Mouse (Mus musculus) gastrocnemius, adult 18-20 months (tissue): Measurements from ENCODE around the gene Zfyve28. TPM values are rescaled to one million over a fixed set of nuclear protein-coding genes. Genes with fewer than 3 reads are reported as not detected.

Source experiments
- DNase-seq: peaks from one replicate; pipeline ENCODE4 v3.0.0; 2021; ENCODE audit warnings: low spot score
- total RNA-seq, 2 experiments: library from RNA; stranded (reverse); gene quantifications; 2 replicates each; pipeline ENCODE4 v1.2.3; 2021

Zfyve28 gene
- total RNA-seq, 2 experiments from 2014 or later, result 0.41 to 0.69 TPM

DNA sequence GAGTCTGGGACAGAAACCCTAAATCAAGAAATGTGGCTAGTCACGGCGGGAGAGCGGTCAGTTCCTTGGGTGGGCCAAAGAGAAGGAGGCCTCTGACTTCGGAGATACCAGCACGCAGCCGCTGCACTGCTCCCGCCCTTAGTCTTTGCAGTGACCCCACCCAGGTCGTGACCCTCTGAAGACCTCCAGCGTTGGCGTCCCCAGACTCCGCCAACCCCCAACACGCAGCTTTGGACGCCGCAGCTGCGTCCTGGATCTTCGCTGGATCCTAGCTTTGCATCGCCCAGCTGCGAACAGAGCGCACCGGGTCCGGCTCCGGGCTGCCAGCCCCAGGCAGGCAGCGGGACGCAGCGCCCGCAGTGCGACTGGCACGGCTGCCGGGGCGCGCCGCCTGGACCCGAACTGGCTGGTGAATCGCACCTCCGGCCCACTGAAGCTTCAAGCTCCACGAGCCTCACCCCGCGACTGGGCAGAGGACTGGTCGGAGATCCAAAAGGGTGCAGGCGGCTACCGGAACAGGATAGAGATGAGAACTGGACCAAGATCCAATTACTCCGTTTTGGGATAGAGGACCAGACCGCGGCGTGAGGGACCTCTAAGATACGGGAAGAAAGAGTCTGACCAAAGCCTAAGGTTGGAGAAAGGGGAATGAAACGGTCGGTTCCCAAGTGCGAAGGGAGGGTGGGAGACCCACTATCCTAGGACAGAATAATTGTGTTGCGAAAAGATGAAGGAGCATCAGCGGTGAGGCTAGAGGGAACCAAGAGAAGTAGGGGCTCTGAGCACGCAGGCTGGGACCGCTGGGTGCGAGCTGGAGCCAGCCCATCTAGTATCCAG lies 1.0 kb downstream of the Zfyve28 start:
- no peak for DNase-seq

DNA sequence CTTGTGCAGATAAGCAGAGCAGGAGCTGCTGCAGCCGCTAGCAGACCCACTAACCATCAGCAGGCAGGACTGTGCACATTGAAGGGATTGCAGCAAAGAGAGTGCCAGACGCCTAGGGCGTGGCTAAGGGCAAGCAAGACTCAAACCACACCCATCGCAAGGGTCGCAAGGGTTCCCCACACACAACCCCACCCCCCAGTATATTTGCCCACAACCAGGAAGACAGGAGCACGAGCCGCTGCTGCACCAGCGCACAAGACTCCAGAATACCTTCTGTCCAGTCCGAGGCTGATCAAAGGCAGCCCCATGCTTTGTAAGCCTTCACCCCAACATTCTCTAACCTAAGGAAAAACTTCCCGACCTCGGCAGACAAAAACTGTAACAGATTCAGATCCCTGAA lies 1.7 kb downstream of the Zfyve28 start:
- no peak for DNase-seq

- no peak for DNase-seq
Observed at GRCm38 (mm10) chr5:34285285-34285684, 3.0 kb downstream of the Zfyve28 start.

GRCm38 (mm10) chr5:34284156-34284750 lies 4.0 kb downstream of the Zfyve28 start:
- no peak for DNase-seq

GRCm38 (mm10) chr5:34283355-34283754 lies 4.9 kb downstream of the Zfyve28 start:
- no peak for DNase-seq

- DNase-seq, result no peak
Observed at GRCm38 (mm10) chr5:34280976-34281375, 7.3 kb downstream of the Zfyve28 start.

DNA sequence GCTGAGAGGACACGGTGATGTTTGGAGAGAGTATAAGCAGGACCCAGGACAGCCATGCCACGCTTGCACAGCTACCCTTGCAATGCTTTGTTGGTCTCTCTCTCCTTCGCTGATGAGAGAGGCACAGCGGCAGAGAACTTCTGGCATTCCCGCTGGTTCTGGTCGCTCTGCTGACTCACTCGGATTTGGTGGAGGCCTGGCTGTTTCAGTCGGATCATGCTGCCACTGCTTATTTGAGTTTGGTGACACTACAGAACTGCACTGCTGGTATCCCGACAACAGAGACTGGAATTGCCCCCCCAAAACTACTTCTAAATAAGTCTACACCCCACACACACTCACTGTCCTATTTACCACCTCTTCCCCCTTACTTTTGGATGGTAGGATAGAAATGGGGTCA lies 9.0 kb downstream of the Zfyve28 start:
- DNase-seq, result no peak

DNA sequence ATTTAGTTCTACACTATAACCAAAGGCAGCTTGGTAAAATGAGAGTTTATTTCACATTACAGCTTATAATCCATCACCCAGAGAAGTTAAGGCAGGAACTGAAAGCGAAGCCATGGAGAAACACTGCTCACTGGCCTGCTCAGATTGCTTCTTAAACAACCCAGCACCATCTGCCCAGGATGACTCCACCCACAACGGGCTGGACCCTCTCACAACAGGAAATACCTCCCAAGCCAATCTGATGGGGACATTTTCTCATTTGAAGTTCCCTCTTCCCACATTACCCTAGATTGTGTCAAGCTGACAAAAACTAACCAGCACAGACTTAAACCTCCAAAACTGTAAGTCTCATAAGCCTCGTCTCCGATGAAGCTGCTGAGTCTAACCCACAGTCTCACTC lies 10.2 kb downstream of the Zfyve28 start:
- no peak for DNase-seq

DNA sequence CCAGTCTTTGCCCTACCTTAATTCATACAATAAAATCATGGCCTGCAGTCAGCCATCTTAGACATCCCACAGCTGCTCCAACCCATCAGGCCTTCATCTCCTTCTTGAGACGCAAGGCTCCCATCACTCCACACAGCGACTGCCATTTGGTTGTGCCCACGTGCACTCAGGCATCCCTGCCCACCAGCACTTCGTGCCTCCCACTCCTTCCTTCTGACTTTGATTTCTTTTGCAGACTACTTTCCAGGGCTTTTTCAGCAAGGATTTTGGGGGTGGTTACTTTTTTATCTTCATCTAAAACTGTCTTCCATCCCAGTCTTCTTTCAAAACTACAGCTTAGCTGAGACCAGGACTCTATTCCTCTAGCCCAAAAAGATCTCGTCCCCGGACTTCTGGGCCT lies 11.5 kb downstream of the Zfyve28 start:
- DNase-seq, result no peak

DNA sequence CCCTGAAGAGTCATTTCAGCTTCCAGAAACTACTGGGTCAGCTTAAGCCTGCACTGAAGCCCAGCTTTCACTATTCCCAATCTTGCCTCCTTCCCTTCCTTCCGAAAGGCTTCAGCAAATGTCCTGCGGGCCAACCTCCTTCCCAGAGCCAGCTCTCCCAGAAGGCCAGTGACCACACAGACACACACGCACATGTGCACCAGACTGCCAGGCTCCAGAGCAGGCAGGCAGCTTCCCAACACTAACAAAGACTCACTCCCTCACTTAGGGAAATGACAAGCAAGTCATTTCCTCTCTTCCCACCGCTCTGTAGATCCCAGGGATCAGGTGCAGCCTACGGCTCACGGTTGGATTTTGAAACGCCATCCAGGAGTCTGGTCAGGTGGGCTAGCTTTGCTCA lies 12.1 kb downstream of the Zfyve28 start:
- no peak for DNase-seq

DNA sequence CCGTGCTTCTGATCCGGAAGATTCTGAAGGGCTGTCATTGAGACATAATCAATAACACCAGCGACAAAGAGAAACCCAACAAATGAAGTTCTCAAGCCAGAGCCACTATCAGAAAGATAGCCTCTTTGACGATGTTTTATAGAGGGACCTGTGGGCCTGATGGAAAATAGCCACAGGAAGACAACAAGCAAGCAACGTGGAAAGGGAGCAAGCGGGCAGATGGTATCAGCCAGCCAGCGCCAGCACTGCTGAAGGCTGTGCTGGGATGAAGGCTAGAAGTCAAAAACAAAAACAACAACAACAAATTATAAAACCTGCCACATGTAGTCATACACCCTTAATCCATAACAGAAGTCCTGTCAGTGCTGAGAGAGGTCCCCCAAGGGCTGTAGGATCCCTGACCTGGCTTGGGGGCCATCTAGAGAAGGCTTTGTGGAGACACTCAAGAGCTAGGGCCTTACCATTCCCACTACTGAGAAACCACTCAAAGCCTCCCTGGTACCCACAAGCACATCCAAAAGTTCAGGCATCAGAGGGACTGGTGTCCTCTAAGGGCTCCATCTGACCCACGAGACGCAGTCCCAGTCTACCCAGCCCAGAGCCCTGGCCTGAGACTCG lies 13.5 kb downstream of the Zfyve28 start:
- DNase-seq, result no peak

DNA sequence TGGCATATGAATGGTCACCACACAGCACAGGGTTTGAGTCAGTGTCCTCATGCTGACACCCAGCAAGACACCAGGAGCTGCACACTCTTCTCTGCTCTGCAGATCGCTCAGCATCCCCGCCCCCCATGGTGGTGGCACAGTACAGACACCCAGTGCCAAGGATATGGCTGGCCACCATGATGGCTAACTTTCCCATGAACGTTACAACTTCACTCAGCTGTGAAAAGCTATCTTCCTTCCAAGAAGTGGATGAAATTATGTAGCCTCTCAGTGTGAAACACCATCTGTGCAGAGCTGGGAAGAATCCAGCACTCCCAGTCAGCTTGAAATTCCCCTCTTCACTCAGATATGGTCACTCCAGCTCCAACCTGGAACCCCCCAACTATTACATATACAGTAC lies 14.0 kb downstream of the Zfyve28 start:
- no peak for DNase-seq

DNA sequence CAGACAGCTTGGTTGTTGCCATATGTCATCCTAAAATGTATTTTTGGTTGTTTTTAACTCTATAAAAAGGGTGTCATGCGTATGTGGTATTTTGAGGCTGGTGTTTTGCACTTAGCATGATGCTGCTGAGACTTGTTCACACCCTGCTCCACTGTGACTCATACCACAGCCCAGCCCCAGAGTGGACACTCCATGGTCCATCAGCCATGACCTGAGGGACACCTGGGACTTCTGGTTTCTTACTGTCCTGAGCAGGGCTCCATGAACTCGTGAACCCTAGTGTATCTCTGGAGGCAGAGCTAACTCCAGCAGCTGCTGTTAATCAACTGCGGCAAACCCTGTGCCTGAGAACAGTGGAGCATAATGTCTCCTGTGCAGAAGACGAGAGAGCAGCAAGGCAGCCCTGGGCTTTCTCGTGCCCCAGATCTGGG lies 15.0 kb downstream of the Zfyve28 start:
- DNase-seq, result no peak

- DNase-seq, result no peak
Observed at GRCm38 (mm10) chr5:34271743-34272142, 16.5 kb downstream of the Zfyve28 start.

DNA sequence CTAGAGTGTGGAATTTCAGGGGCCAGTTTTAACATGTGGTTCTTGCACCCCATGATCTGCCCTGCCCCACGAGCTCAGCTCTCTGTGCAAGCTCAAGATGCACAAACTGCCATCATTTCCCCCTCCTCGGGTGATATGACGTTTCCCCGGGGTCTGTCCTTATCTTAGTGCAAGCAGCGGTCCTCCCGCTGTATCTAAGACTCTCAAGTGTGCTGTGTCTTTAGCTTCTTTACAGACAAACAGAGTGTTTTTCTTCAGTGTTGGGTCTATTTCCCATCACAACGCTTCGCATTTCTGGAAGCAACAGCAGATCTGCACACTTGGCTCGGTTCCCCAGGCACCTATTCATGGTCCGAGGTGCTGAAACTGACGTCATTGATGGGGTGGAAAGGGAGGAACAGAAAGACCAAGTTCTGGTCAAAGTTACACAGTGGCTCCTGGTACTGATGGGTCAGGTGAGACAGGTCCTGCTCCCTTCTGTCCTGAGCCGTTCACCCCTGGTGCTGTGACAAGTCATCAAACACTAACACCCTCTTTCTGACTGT lies 18.3 kb downstream of the Zfyve28 start:
- no peak for DNase-seq

GRCm38 (mm10) chr5:34269197-34269920 lies 18.9 kb downstream of the Zfyve28 start:
- DNase-seq, result no peak

DNA sequence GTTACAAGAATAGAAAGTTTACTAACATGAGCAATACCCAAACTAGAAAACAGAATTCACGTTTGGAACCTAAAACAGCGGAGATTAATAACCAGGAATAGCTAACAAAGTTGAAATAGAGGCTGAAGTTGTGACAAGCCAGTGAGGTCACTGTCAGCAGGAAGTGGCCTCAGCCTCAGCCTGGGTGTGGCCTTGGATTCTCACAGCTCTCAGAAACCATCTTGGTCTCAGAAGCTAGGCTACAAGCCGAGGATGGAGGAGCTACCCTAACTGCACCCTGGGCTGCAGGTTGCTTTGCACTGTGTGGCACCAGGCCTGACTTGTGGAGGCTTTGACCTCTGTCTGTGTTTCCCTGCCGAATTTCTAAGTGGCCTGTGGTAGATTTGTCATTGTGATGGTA lies 22.2 kb downstream of the Zfyve28 start:
- DNase-seq, result no peak

GRCm38 (mm10) chr5:34259172-34259816 lies 29.0 kb downstream of the Zfyve28 start:
- DNase-seq, result no peak

DNA sequence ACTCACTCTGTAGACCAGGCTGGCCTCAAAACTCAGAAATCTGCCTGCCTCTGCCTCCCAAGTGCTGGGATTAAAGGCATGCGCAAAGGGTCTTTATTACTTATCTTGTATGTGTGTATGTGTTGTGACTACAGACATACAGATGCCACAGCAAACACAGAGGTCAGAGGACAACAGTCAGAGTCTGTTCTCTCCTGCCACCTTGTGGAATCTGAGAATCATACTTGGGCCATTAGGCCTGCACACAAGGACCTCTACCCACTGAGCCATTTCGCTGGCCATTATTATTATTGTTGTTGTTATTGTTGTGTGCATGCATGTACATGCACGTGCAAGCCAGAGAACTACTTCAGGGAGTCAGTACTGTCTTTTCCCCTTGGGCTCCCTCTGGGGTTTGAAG lies 33.1 kb downstream of the Zfyve28 start:
- no peak for DNase-seq

GRCm38 (mm10) chr5:34254309-34254708 lies 33.9 kb downstream of the Zfyve28 start:
- no peak for DNase-seq

- no peak for DNase-seq
Observed at GRCm38 (mm10) chr5:34252967-34253519, 35.2 kb downstream of the Zfyve28 start.
